ENCODE assay signal across 34 mouse cellular contexts in genomic region chr3:86002940-86003339, GRCm38 (mm10). TPM values are rescaled to one million over a fixed set of nuclear protein-coding genes. Genes with fewer than 3 reads are reported as not detected.
A peak's percentile ranks its signal among the peaks of the same experiment; 100 is the strongest.
DNase-seq lines count a peak whose midpoint lies in the region; ATAC-seq and TF ChIP-seq lines count a peak whose summit lies in the region.
"Had no signal": no experiment of that assay in that cellular context is flagged by ENCODE, and none has a peak within 500 bp of the region (broad histone marks: within the 10 kb centered on the region; RNA-seq: fewer than 3 reads in every experiment).

No protein-coding gene starts in this region.

- no peaks in the 10 kb centered on the region for H3K36me3 ChIP-seq in lung, embryonic 15.5 days
- no peaks in the 10 kb centered on the region for H3K36me3 ChIP-seq in ES-Bruce4 (ENCODE audit: control insufficient read depth, insufficient read depth, low read length, poor library complexity, severe bottlenecking)
- H3K36me3 ChIP-seq in lung, postnatal 0 days (ENCODE audit: insufficient read depth, low read length) = no peaks in the 10 kb centered on the region
- H3K36me3 ChIP-seq: forebrain, embryonic 12.5 days; forebrain, embryonic 15.5 days; heart, embryonic 10.5 days had no signal

- TF ChIP-seq CTCF in ES-Bruce4 (IDR thresholded peaks at IDR 0.05; ENCODE audit: low read depth, low read length) (no peak), Patski (IDR thresholded peaks at IDR 0.05) (no peak)
- no peak for TF ChIP-seq CTCF in lung, postnatal 0 days (IDR thresholded peaks at IDR 0.05)

- H3K9ac ChIP-seq in lung, embryonic 15.5 days = no peak overlapping the region
- H3K9ac ChIP-seq in ES-Bruce4 (ENCODE audit: low read depth, poor library complexity, severe bottlenecking) = no peak overlapping the region
- H3K9ac ChIP-seq in lung, postnatal 0 days (replicated peaks; ENCODE audit: low read depth) = no peak overlapping the region
- H3K9ac ChIP-seq: embryonic facial prominence, embryonic 13.5 days; forebrain, embryonic 12.5 days; forebrain, embryonic 15.5 days; heart, embryonic 13.5 days; hindbrain, embryonic 14.5 days had no signal

- H3K9me3 ChIP-seq in lung, embryonic 15.5 days = no peaks in the 10 kb centered on the region
- peaks cover 23% of the 10 kb centered on the region for H3K9me3 ChIP-seq in ES-Bruce4 (replicated peaks; ENCODE audit: control insufficient read depth, insufficient read depth, low read length, poor library complexity, severe bottlenecking)
- no peaks in the 10 kb centered on the region for H3K9me3 ChIP-seq in lung, postnatal 0 days (ENCODE audit: low read length)
- H3K9me3 ChIP-seq: embryonic facial prominence, embryonic 13.5 days; forebrain, embryonic 15.5 days; heart, embryonic 13.5 days had no signal

- H3K27ac ChIP-seq in lung, embryonic 15.5 days = peak overlapping the region; percentile 48
- H3K27ac ChIP-seq in ES-Bruce4 (ENCODE audit: insufficient read depth, low read length) = 0 out of 2 replicates have a peak overlapping the region, but pooled peaks have one; percentile 15
- peak overlapping the region; percentile 44; the same call in 1 of the 2 replicates for H3K27ac ChIP-seq in lung, postnatal 0 days (ENCODE audit: low read length)
- H3K27ac ChIP-seq: embryonic facial prominence, embryonic 10.5 days; embryonic facial prominence, embryonic 13.5 days; forebrain, embryonic 12.5 days; forebrain, embryonic 15.5 days; heart, adult 2 months; heart, embryonic 10.5 days; heart, embryonic 13.5 days; hindbrain, embryonic 14.5 days; hindbrain, postnatal 0 days had no signal

- H3K4me2 ChIP-seq in lung, embryonic 15.5 days = no peak overlapping the region
- no peak overlapping the region for H3K4me2 ChIP-seq in lung, postnatal 0 days (replicated peaks; ENCODE audit: low read depth, low read length)
- H3K4me2 ChIP-seq: embryonic facial prominence, embryonic 13.5 days; forebrain, embryonic 12.5 days; forebrain, embryonic 15.5 days; heart, embryonic 13.5 days; hindbrain, embryonic 14.5 days had no signal

- WGBS in lung, embryonic 15.5 days = 61% methylated on average over 5 of the region's 5 CpGs
- WGBS in lung, postnatal 0 days = 52% methylated on average over 5 of the region's 5 CpGs

- CTCF ChIA-PET in Patski (lab: Charles Lee) = interaction anchor here (1.5 to 1.7 kb wide), 3 partner anchors 8 to 20 kb away, joined by 3 to 5 read pairs (median 3); no protein-coding TSS in a partner anchor

- DNase-seq in lung, postnatal 10 days = no peak
- DNase-seq in Patski (ENCODE audit: low read depth, low spot score) = no peak
- DNase-seq in lung, postnatal 0 days (ENCODE audit: low spot score) = peak; percentile 76
- no peak for DNase-seq in testis, postnatal 10 days (ENCODE audit: low spot score)
- DNase-seq in layer of hippocampus, postnatal 10 days (ENCODE audit: low spot score in 2 of 2) = no peak
- DNase-seq in cerebellum, postnatal 10 days = no peak
- DNase-seq: adrenal gland, adult 2 months; cerebellum, adult 11 months; cerebellum, adult 9-11 months; embryo, embryonic 11 days; gastrocnemius, postnatal 36 days; heart, adult 2 months had no signal

- POLR2A ChIA-PET in Patski (lab: Charles Lee) = interaction anchor here (0.6 to 0.7 kb wide), 3 partner anchors 68 to 918 kb away, joined by 3 to 7 read pairs (median 4); no protein-coding TSS in a partner anchor

- peak; percentile 19; the same call in 1 of the 2 replicates for ATAC-seq in lung, embryonic 15.5 days (ENCODE audit: borderline replicate concordance, extremely low read depth, low FRiP score, low TSS enrichment)
- peak; percentile 47 for ATAC-seq in Patski
- peak; percentile 90 for ATAC-seq in lung, postnatal 0 days
- ATAC-seq: CD4-positive, CD25-positive, alpha-beta regulatory T cell, adult 4 months; forebrain, embryonic 15.5 days; hindbrain, postnatal 0 days had no signal

- TF ChIP-seq POLR2A in ES-Bruce4 (IDR thresholded peaks at IDR 0.05; ENCODE audit: insufficient read depth, low read length) = no peak

- no peaks in the 10 kb centered on the region for H3K27me3 ChIP-seq in lung, embryonic 15.5 days
- H3K27me3 ChIP-seq in ES-Bruce4 (ENCODE audit: control insufficient read depth, insufficient read depth, low read length, poor library complexity, severe bottlenecking) (no peaks in the 10 kb centered on the region), Patski (no peaks in the 10 kb centered on the region)
- H3K27me3 ChIP-seq in lung, postnatal 0 days (replicated peaks; ENCODE audit: insufficient read depth, low read length) = no peaks in the 10 kb centered on the region
- H3K27me3 ChIP-seq: embryonic facial prominence, embryonic 13.5 days; forebrain, embryonic 12.5 days; forebrain, embryonic 15.5 days had no signal

- no peaks in the 10 kb centered on the region for H3K4me1 ChIP-seq in lung, embryonic 15.5 days
- H3K4me1 ChIP-seq in ES-Bruce4 (ENCODE audit: control insufficient read depth, insufficient read depth, low read length) = no peaks in the 10 kb centered on the region
- no peaks in the 10 kb centered on the region; the same call in 1 of the 2 replicates for H3K4me1 ChIP-seq in lung, postnatal 0 days (ENCODE audit: insufficient read depth, low read depth, low read length)
- H3K4me1 ChIP-seq: forebrain, embryonic 12.5 days; forebrain, embryonic 15.5 days had no signal

- H3K4me3 ChIP-seq in lung, embryonic 15.5 days = no peak overlapping the region
- H3K4me3 ChIP-seq in ES-Bruce4 (ENCODE audit: low read depth, low read length) = no peak overlapping the region
- H3K4me3 ChIP-seq in lung, postnatal 0 days (ENCODE audit: low read depth, low read length) = no peak overlapping the region
- H3K4me3 ChIP-seq: embryonic facial prominence, embryonic 10.5 days; embryonic facial prominence, embryonic 13.5 days; erythroblast, embryonic 14.5 days; forebrain, embryonic 12.5 days; forebrain, embryonic 15.5 days; heart, adult 2 months; heart, embryonic 10.5 days; heart, embryonic 13.5 days had no signal

- in situ Hi-C loops in Patski (cut with MboI; ENCODE audit: low pct_unique_long_range_greater_than_20kb) = no loop called here

- TF ChIP-seq EP300 in ES-Bruce4 (IDR thresholded peaks at IDR 0.05; ENCODE audit: insufficient read depth, low read depth, low read length) = no peak
- peak; percentile 88 for TF ChIP-seq EP300 in lung, postnatal 0 days (IDR thresholded peaks at IDR 0.05)

RNA-seq across cellular contexts. Expression of gene Prss48, which starts 0.6 kb away (rescaled TPM):
- not detected in 2 replicates for polyA plus RNA-seq in lung, embryonic 15.5 days (2015; fragmentation: Nextera tagmentation; extraction: Ambion mirVana)
- polyA plus RNA-seq in ES-Bruce4 (2011; ENCODE audit: insufficient read depth, insufficient read length, low read depth, missing spikeins) (not detected in 2 replicates), Patski (2021) (not detected)
- polyA plus RNA-seq in lung, postnatal 0 days (2015; fragmentation: Nextera tagmentation; extraction: Ambion mirVana) = not detected in 2 replicates
- not detected for total RNA-seq in layer of hippocampus, postnatal 10 days (2021)
- total RNA-seq: adrenal gland, adult 2 months; adrenal gland, postnatal 14 days; adrenal gland, postnatal 4 days; gastrocnemius, postnatal 10 days; gastrocnemius, postnatal 36 days; granulocyte monocyte progenitor cell, adult 5-6 weeks; heart, adult 2 months; heart, postnatal 14 days; heart, postnatal 4 days; hindbrain, postnatal 0 days; MEL had no signal
- polyA plus RNA-seq: adrenal gland, adult 2 months; CD4-positive, CD25-positive, alpha-beta regulatory T cell, adult 4 months; cerebellum, adult 2 months; cortical plate, adult 2 months; erythroblast, embryonic 14.5 days; forebrain, embryonic 12.5 days; forebrain, embryonic 15.5 days; heart, adult 2 months; heart, embryonic 10.5 days; heart, embryonic 13.5 days; heart, embryonic 16.5 days; hindbrain, postnatal 0 days had no signal

RNA-seq across cellular contexts. Expression of gene Sh3d19, which starts 32.0 kb away (rescaled TPM):
- 31.8 and 33.0 TPM in 2 replicates for polyA plus RNA-seq in lung, embryonic 15.5 days (2015; fragmentation: Nextera tagmentation; extraction: Ambion mirVana)
- polyA plus RNA-seq in ES-Bruce4 (2011; ENCODE audit: insufficient read depth, insufficient read length, low read depth, missing spikeins) (46.6 and 53.6 TPM in 2 replicates), Patski (2021) (145 TPM)
- polyA plus RNA-seq in lung, postnatal 0 days (2015; fragmentation: Nextera tagmentation; extraction: Ambion mirVana) = 28.3 and 33.0 TPM in 2 replicates
- total RNA-seq in layer of hippocampus, postnatal 10 days (2021) = 10 to 100 TPM; 41.7 to 51.6 TPM

Comparison
In these comparisons a context has a peak if more than half of its experiments do, and no peak if none do; other contexts are left out.
1. ATAC-seq: peak in every context shown above with its lines; median percentile 90 in lung, postnatal 0 days; 47 in Patski; 19 in lung, embryonic 15.5 days.